Mouse (Mus musculus) kidney, adult 9 months (tissue): ENCODE measurements around the gene Hivep2.

Experiments
- DNase-seq: peaks from one replicate; pipeline ENCODE4 v3.0.0; 2022

Gene Hivep2

DNA sequence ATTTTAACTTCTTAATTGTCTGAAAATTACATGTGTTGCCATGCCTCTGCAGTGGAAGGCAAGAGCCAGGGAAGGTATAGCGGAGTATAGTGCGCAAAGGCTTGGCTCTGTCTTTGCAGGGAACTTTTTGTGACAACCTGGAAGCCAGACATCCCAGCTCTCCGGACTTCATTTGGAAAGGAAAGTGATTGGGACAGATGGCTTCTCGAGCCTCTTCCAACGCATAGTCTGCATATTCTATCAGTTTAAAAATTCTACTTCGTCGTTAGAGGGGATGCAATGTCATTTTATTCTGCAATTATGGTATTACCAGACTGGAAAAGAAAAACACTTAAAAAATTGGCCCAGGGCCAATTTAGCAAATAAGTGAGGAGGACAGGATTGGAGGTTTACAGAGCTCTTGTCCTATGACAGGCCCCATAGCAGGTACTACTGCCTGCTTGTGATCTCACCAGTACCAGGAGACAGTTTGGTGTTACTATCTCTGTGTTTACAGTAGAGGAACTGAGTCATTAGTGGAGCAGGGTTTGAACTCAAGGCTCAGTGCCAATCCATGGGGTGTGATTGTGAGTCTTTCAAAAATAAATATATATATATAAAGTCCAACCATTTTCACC lies 7.8 kb downstream of the Hivep2 start:
- no peak for DNase-seq

DNA sequence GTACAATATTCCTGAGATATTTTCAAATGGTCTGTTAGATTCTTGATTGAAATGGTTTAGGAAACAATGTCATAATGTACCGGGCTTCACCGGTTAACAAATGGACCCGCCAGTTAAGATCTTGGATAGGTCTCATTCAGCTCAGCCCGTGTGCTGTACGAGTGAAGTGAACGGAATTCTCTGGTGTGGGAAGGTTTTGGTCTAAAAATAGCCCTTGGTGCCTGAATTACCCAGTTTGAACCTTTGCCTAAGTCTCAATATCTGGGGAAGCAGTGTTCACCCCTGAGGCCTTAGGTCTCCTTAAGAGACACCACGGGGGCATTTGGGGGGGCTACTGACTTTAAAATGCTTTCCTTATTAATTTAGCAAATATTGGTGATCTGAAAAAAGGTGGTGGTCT lies 8.6 kb downstream of the Hivep2 start:
- no peak for DNase-seq

DNA sequence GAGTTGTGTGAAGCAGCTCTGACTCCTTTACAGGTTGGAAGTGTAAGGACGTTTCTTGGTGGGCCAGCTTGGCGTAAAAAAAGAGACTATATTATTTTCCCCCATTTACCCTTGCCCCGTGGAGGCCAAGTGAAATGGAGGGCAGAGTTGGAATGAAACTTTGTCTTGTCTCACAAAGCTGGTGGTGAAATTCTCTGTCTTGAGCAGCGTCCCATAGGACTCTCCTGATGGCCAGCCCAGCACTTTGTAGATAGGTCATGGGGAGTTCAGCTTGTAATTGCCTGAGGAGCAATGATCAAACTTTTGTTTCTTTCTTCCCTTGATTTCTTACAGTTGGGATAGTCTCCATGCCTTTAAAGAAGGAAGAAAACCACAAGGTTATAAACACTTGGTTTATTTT lies 10.0 kb downstream of the Hivep2 start:
- no peak for DNase-seq

DNA sequence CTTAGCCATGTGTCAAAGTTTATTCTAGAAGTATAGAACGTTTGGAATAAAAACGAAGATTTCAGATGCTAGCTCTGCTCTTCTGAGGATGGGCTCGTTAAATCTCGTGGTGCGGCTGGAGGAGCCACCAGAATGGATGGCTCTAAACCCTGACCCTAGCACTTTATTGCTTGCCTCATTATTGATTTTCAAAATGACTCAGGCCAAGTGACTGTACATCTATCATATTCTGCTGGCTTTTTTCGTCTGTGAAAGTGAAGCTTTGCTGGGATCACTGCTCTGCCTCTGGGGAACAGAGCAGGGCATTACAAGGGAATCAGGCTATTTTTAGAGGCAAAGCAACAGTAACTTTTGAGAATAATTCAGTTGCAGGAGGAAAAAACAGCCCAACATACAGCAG lies 10.4 kb downstream of the Hivep2 start:
- DNase-seq, result no peak

DNA sequence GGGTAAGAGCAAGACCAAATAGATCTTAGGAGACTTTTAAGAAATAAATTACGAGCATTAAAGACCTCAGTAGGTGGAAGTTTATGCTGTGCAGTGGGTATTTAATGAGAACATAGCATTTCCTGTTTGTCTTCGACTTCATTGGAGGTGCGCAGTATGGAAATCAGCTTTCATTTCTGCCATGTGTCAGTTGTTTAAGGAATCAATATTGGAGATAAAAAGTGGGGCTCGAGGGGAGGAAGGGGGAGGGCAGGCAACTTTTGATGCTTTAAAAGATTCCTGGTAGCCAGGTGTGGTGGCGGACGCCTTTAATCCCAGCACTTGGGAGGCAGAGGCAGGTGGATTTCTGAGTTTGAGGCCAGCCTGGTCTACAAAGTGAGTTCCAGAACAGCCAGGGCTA lies 16.4 kb downstream of the Hivep2 start:
- no peak for DNase-seq

- DNase-seq, result peak; percentile 87
These were observed 17.0 kb downstream of the Hivep2 start for GRCm38 (mm10) chr10:13982769-13983381.

DNA sequence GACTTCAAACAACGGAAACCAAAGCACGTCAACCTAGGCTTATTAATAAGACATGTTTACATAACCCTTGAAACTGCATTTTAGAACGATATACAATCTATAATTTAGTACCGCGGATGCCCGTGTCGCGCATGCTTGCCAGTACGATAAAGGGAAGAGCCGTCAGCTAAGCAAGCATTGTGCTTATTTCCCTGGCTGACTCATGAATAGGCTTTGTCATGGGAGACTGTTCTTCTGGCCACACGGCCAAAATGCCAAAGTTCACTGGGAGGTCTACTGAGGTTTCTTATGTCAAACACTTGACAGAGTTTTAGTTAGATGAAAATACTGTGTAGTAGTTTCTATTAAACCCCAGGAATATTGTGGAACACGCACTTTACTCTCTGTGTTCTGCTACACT lies 17.8 kb downstream of the Hivep2 start:
- peak; percentile 76 for DNase-seq

GRCm38 (mm10) chr10:13984233-13984632 lies 18.4 kb downstream of the Hivep2 start:
- no peak for DNase-seq

GRCm38 (mm10) chr10:13986539-13986938 lies 20.7 kb downstream of the Hivep2 start:
- DNase-seq, result no peak

- no peak for DNase-seq
These were observed 21.5 kb downstream of the Hivep2 start for GRCm38 (mm10) chr10:13987336-13987735.

DNA sequence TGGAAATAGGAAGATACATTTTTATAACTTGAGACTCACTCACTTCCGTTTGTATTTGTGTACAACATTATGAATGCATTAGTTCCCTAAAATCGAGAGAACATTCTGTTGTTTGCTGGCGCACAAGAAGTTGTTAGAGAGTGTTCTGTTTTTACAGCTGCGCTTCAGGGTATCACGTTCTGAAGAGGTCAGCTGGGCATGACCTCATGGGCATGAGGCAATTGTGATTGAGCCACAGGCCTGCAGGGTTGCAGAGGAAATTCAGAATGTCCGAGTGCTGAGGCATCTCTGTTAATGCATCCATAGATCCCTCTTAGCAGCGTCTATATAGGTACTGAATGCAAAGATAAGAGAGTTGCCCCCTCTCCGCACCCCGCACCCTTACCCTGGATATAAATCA lies 22.4 kb downstream of the Hivep2 start:
- no peak for DNase-seq

GRCm38 (mm10) chr10:13988757-13989156 lies 22.9 kb downstream of the Hivep2 start:
- no peak for DNase-seq

DNA sequence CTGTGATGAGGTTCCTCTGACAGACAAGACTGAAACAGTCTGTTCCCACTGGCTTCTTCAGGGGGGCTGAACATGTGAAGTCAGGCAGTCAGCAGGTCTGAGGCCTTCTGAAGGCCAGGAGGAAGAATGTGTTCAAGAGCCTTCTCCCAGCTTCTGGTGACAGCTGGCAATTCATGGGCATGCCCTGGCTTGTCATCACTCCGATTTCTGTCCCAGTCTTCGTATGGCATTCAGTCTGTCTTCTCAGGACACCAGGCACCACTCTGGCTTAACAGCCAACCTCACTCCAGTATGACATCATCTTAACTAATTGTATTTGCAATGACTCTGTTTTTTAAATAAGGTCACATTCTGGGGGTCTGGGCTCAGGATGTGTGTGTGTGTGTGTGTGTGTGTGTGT lies 25.0 kb downstream of the Hivep2 start:
- DNase-seq, result no peak

DNA sequence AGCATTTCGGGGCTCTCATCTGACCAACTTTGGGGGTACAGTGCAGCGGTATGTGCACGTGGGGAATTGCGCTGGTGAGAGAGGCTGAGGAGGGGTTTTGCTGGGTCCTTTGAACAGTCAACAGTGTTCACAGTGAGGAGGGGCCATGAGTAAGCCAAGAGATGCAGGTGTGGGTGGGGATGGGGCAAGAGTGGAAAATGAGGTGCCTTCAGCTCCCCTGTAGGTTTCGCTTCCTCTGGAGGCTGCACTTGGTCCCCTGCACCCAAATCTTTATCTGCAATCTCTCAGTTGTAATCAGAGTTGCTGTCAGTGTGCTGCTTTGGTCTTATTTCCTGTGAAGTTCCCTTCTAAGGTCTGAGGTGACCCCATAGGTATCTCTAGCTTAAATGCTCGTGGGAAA lies 27.5 kb downstream of the Hivep2 start:
- DNase-seq, result no peak

DNA sequence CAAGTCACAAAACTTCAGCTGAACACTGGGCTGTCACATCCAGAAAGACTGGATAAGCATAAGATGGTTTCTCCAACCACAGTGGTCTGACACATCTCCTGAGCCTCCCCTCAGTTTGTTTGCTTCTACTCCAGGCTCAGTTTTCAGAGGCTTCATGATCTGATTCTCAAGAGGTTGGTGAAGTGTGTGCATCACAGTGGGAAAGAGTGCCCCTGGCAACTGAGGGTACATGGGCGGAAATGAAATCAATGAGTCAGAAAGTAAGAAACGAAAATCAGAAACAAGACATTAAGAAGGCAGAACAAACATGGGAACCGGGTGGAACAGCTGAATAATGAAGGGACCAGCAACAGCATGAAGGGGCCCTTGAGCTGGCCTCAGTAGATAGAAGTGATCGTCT lies 31.5 kb downstream of the Hivep2 start:
- DNase-seq, result no peak

DNA sequence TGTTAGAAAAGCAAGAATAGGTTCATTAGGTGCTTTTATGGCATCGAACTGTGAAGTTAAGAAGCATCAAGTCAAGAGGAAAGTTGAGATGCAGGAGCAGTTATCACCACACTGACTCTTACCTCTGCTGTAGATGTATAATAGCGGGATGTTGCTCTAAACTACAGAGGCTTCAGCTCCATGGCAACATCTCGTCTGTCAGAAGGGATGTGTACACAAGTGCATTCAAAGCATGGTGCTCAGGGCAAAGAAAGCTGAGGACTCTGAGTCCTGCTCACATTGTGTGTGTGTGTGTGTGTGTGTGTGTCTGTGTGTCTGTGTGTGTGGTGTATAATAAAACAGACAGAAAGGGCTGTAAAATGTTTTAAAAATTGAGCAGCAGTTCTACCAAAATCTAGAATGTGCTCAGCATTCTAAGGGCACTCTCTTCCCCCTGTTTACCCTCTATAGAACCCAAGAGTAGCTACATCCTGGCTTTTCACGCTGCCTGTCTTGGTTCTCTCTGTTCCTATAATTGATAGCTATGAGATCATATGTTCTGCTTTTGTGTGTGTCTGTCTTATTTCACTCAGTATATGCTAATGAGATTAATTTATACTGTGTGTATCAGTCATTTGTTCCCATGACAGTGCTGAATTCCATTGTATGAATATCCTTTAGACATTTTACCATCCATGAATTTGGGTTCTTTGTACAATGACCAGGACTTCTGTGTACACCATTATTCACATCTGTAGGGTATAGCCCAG lies 39.1 kb downstream of the Hivep2 start:
- DNase-seq, result no peak

- DNase-seq, result no peak
These were observed 43.8 kb downstream of the Hivep2 start for GRCm38 (mm10) chr10:14009721-14010120.

DNA sequence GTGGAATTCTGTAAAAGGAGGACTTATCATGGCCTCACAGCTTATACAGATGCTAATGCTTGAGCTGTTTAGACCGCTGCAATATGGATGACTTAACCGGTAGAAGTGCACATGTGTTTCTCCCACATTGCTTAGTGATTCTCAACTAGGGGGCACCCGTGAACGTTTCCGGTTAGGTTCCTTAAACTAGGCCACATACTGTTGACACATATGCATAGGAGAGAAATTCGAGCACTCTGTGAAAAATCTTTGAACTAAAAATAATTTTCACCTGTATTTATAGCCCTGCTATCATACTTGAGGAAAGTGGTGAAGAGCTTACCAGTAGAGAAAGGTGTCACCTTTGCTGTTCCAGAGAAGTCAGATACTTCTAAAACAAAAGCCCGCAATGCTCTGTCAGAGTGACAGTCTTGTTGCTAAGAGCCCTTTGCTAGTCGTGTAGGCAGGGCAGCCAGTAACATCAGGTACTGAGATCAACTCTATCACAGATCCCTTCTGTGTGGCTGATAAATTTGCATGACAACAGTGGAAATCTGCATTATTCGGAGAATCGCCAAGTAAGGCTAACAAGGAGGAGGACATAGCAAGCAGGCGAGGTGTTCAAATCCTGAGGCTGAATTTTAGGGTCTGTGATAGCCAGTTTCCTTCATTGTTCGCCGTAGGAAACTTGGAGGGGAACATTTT lies 50.6 kb downstream of the Hivep2 start:
- no peak for DNase-seq

DNA sequence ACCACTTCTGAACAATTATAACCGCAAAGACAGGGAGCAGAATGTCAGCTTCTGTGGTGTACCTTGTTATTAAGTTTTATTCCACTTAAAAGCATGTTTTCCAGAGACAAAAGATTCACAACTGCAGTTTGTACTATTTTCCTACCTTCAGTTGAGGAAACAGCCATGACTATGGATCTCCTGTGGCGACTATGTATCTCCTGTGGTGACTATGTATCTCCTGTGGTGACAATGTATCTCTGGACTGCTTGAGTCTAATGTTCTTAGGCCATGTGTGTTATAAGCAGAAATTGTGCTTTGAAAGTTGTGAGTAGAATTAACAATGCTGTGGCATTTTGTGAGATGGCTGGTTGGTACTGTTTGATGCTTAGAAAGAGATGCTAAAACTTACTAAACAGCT lies 51.5 kb downstream of the Hivep2 start:
- DNase-seq, result no peak

- DNase-seq, result peak; percentile 45
These were observed 52.0 kb downstream of the Hivep2 start for GRCm38 (mm10) chr10:14017822-14018364.

- DNase-seq, result no peak
These were observed 52.8 kb downstream of the Hivep2 start for GRCm38 (mm10) chr10:14018672-14019071.

DNA sequence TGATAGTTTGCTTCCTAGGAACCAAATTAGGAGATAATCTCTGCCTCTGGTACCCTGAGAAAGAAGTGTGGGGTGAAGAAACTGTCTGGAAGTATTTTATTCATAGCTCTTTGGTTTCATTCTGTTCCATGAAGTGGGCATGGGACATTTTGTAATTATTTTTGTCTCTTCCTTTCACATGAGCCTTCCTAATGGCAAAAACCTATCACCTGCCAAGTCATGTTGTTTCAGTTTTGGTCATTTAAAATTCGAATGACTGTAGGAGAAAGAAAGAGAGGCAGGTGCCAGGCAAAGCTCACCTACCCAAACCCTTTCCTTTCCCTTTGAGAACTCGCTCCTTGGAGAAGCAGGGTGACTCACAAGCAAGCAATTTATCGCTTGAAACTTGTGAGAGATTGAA lies 53.3 kb downstream of the Hivep2 start:
- DNase-seq, result no peak

GRCm38 (mm10) chr10:14020253-14020652 lies 54.4 kb downstream of the Hivep2 start:
- DNase-seq, result no peak

GRCm38 (mm10) chr10:14024971-14025370 lies 59.1 kb downstream of the Hivep2 start:
- no peak for DNase-seq
